Mouse (Mus musculus): ENCODE results near the gene Epb41l1. TPM values are rescaled to one million over a fixed set of nuclear protein-coding genes. Genes with fewer than 3 reads are reported as not detected.

Epb41l1 gene
- total RNA-seq, 1 experiment: 20.5 TPM

- in situ Hi-C loops (cut with MboI; ENCODE audit: low sequenced_read_pairs in 2 of 2, unreplicated experiment in 2 of 2): no loop called here
- TF ChIP-seq MAFK (IDR thresholded peaks at IDR 0.05; ENCODE audit: insufficient read depth, low read depth, low read length) (no peak), ZC3H11A (IDR thresholded peaks at IDR 0.05; ENCODE audit: borderline replicate concordance, low read depth, low read length) (no peak), ZNF384 (IDR thresholded peaks at IDR 0.05; ENCODE audit: low read depth, low read length) (no peak)
Observed at GRCm38 (mm10) chr2:156482764-156483163, 62.1 kb downstream of the Epb41l1 start.

GRCm38 (mm10) chr2:156483204-156483603 is 62.5 kb downstream of the Epb41l1 start:
- no peak for DNase-seq (ENCODE audit: low read depth, low spot score)
- no peak overlapping the region for H3K9ac ChIP-seq (ENCODE audit: insufficient read depth, low read depth, low read length, poor library complexity, severe bottlenecking)
- H3K27ac ChIP-seq (ENCODE audit: insufficient read depth, low read depth, low read length, poor library complexity, severe bottlenecking): no peak overlapping the region
- no peak overlapping the region for H3K4me3 ChIP-seq (ENCODE audit: insufficient read depth in 1 of 2, low read depth in 1 of 2, low read length in 2 of 2, poor library complexity in 1 of 2, severe bottlenecking in 1 of 2)
- TF ChIP-seq ZNF384 (IDR thresholded peaks at IDR 0.05; ENCODE audit: low read depth, low read length): no peak
- no peak for TF ChIP-seq MAFK (IDR thresholded peaks at IDR 0.05; ENCODE audit: insufficient read depth, low read depth, low read length)
- TF ChIP-seq HCFC1 (IDR thresholded peaks at IDR 0.05; ENCODE audit: borderline replicate concordance, insufficient read depth, low read length): no peak
- no peak for TF ChIP-seq ZC3H11A (IDR thresholded peaks at IDR 0.05; ENCODE audit: borderline replicate concordance, low read depth, low read length)
- no peak for TF ChIP-seq CHD2 (IDR thresholded peaks at IDR 0.05; ENCODE audit: low read depth, low read length)
- H3K9me3 ChIP-seq (ENCODE audit: control insufficient read depth, insufficient read depth, low read depth, low read length): no peaks in the 10 kb centered on the region
- H3K4me1 ChIP-seq (ENCODE audit: control insufficient read depth in 2 of 2, insufficient read depth in 2 of 2, low read length in 2 of 2, poor library complexity in 1 of 2): peaks cover 6 to 9% of the 10 kb centered on the region in 2 experiments; a peak in 3 of 4 replicates
- in situ Hi-C loops (cut with MboI; ENCODE audit: low sequenced_read_pairs in 2 of 2, unreplicated experiment in 2 of 2): no loop called here
- no peaks in the 10 kb centered on the region for H3K36me3 ChIP-seq (ENCODE audit: control insufficient read depth, insufficient read depth, low read length, poor library complexity, severe bottlenecking)

More at GRCm38 (mm10) chr2:156482764-156483163, 62.1 kb downstream of the Epb41l1 start:
- Histone ChIP-seq H3K4me3 (ENCODE audit: insufficient read depth in 1 of 2, low read depth in 1 of 2, low read length in 2 of 2, poor library complexity in 1 of 2, severe bottlenecking in 1 of 2) (no peak overlapping the region), H3K36me3 (ENCODE audit: control insufficient read depth, insufficient read depth, low read length, poor library complexity, severe bottlenecking) (no peaks in the 10 kb centered on the region), H3K9me3 (ENCODE audit: control insufficient read depth, insufficient read depth, low read depth, low read length) (no peaks in the 10 kb centered on the region), H3K9ac (ENCODE audit: insufficient read depth, low read depth, low read length, poor library complexity, severe bottlenecking) (no peak overlapping the region), H3K27ac (ENCODE audit: insufficient read depth, low read depth, low read length, poor library complexity, severe bottlenecking) (no peak overlapping the region), H3K4me1 (ENCODE audit: control insufficient read depth in 2 of 2, insufficient read depth in 2 of 2, low read length in 2 of 2, poor library complexity in 1 of 2) (peaks cover 6 to 9% of the 10 kb centered on the region in 2 experiments; a peak in 3 of 4 replicates)
- DNase-seq (ENCODE audit: low read depth, low spot score): no peak

- no peak overlapping the region for H3K27ac ChIP-seq (ENCODE audit: insufficient read depth, low read depth, low read length, poor library complexity, severe bottlenecking)
- no peak overlapping the region for H3K9ac ChIP-seq (ENCODE audit: insufficient read depth, low read depth, low read length, poor library complexity, severe bottlenecking)
- H3K4me3 ChIP-seq (ENCODE audit: insufficient read depth in 1 of 2, low read depth in 1 of 2, low read length in 2 of 2, poor library complexity in 1 of 2, severe bottlenecking in 1 of 2): no peak overlapping the region
- in situ Hi-C loops (cut with MboI; ENCODE audit: low sequenced_read_pairs in 2 of 2, unreplicated experiment in 2 of 2): no loop called here
- peaks cover 4 to 10% of the 10 kb centered on the region in 2 experiments; a peak in 2 of 4 replicates for H3K4me1 ChIP-seq (ENCODE audit: control insufficient read depth in 2 of 2, insufficient read depth in 2 of 2, low read length in 2 of 2, poor library complexity in 1 of 2)
- no peaks in the 10 kb centered on the region for H3K36me3 ChIP-seq (ENCODE audit: control insufficient read depth, insufficient read depth, low read length, poor library complexity, severe bottlenecking)
- H3K9me3 ChIP-seq (ENCODE audit: control insufficient read depth, insufficient read depth, low read depth, low read length): no peaks in the 10 kb centered on the region
- no peak for DNase-seq (ENCODE audit: low read depth, low spot score)
- TF ChIP-seq MAFK (IDR thresholded peaks at IDR 0.05; ENCODE audit: insufficient read depth, low read depth, low read length) (no peak), ZNF384 (IDR thresholded peaks at IDR 0.05; ENCODE audit: low read depth, low read length) (no peak), ZC3H11A (IDR thresholded peaks at IDR 0.05; ENCODE audit: borderline replicate concordance, low read depth, low read length) (no peak), CHD2 (IDR thresholded peaks at IDR 0.05; ENCODE audit: low read depth, low read length) (no peak), HCFC1 (IDR thresholded peaks at IDR 0.05; ENCODE audit: borderline replicate concordance, insufficient read depth, low read length) (no peak)
Observed at GRCm38 (mm10) chr2:156486086-156486751, 65.5 kb downstream of the Epb41l1 start.

- H3K27ac ChIP-seq (ENCODE audit: insufficient read depth, low read depth, low read length, poor library complexity, severe bottlenecking): no peak overlapping the region
- peaks cover 4 to 15% of the 10 kb centered on the region in 2 experiments; a peak in 2 of 4 replicates for H3K4me1 ChIP-seq (ENCODE audit: control insufficient read depth in 2 of 2, insufficient read depth in 2 of 2, low read length in 2 of 2, poor library complexity in 1 of 2)
- no peaks in the 10 kb centered on the region for H3K36me3 ChIP-seq (ENCODE audit: control insufficient read depth, insufficient read depth, low read length, poor library complexity, severe bottlenecking)
- no peak overlapping the region for H3K4me3 ChIP-seq (ENCODE audit: insufficient read depth in 1 of 2, low read depth in 1 of 2, low read length in 2 of 2, poor library complexity in 1 of 2, severe bottlenecking in 1 of 2)
- H3K9ac ChIP-seq (ENCODE audit: insufficient read depth, low read depth, low read length, poor library complexity, severe bottlenecking): no peak overlapping the region
- in situ Hi-C loops (cut with MboI; ENCODE audit: low sequenced_read_pairs in 2 of 2, unreplicated experiment in 2 of 2): no loop called here
- H3K9me3 ChIP-seq (ENCODE audit: control insufficient read depth, insufficient read depth, low read depth, low read length): no peaks in the 10 kb centered on the region
- DNase-seq (ENCODE audit: low read depth, low spot score): no peak
- no peak for TF ChIP-seq HCFC1 (IDR thresholded peaks at IDR 0.05; ENCODE audit: borderline replicate concordance, insufficient read depth, low read length)
- no peak for TF ChIP-seq ZNF384 (IDR thresholded peaks at IDR 0.05; ENCODE audit: low read depth, low read length)
- TF ChIP-seq MAFK (IDR thresholded peaks at IDR 0.05; ENCODE audit: insufficient read depth, low read depth, low read length): no peak
- no peak for TF ChIP-seq ZC3H11A (IDR thresholded peaks at IDR 0.05; ENCODE audit: borderline replicate concordance, low read depth, low read length)
- TF ChIP-seq CHD2 (IDR thresholded peaks at IDR 0.05; ENCODE audit: low read depth, low read length): no peak
Observed at GRCm38 (mm10) chr2:156487589-156488160, 67.0 kb downstream of the Epb41l1 start.
